Mouse (Mus musculus) embryonic fibroblast, embryonic 13.5 days (primary cell): ENCODE measurements around the gene Ehmt2.

Experiments
- CTCF ChIP-seq: IDR thresholded peaks from 2 replicates; pipeline ENCODE4 v1.5.1; 2011; ENCODE audit warnings: mild to moderate bottlenecking, control low read depth, low read length, moderate library complexity, borderline replicate concordance; ENCODE audit not compliant: insufficient read depth
- POLR2A ChIP-seq: IDR thresholded peaks from 2 replicates; pipeline ENCODE4 v1.6.1; 2011; ENCODE audit warnings: low read depth, mild to moderate bottlenecking, control low read depth, low read length, moderate library complexity

DNA sequence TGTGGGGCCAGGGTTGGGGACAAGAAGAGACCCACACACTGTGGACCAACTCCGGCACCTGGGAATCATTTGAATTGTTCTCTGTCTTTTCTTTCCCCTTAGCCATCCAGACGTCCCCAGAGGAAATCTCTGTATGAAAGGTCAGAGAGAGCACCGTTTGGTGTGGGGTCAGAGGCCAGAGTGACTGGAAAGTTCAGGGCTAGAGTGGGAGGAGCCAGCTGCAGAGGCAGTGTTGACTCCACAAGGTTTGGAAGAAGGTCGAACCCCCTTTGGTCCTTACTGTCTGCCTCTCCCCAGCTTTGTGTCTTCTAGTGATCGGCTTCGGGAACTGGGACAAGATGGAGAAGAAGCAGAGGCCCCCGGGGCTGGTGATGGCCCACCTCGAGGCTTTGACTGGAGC, 44.8 kb upstream of the Ehmt2 start:
- TF ChIP-seq POLR2A: no peak
- no peak for TF ChIP-seq CTCF
